Mouse (Mus musculus) stomach, embryonic 14.5 days (tissue): Measurements from ENCODE around the gene Adgrl3. TPM values are rescaled to one million over a fixed set of nuclear protein-coding genes. Genes with fewer than 3 reads are reported as not detected.

Source experiments
- ATAC-seq: fragments of 200-750 bp; cut with Nextera tagmentation; 2 replicates; pipeline ENCODE4 v1.8.0; 2017; ENCODE audit warnings: low read depth, moderate TSS enrichment; ENCODE audit not compliant: insufficient number of reproducible peaks, insufficient read depth, low FRiP score
- H3K27ac ChIP-seq: fragments of 300-500 bp; sonication (generic); 2 replicates; pipeline ENCODE4 v1.5.1; 2014; ENCODE audit warnings: mild to moderate bottlenecking, low read length, moderate library complexity, mixed read lengths
- H3K27me3 ChIP-seq: fragments of 300-500 bp; sonication (generic); 2 replicates; pipeline ENCODE4 v1.6.1; 2014; ENCODE audit warnings: low read length, control low read depth, mixed read lengths; ENCODE audit not compliant: control insufficient read depth, insufficient read depth
- H3K36me3 ChIP-seq: fragments of 300-500 bp; sonication (generic); 2 replicates; pipeline ENCODE4 v1.6.1; 2014; ENCODE audit warnings: mild to moderate bottlenecking, control low read depth, low read length, moderate library complexity, mixed read lengths; ENCODE audit not compliant: control insufficient read depth, insufficient read depth
- H3K4me1 ChIP-seq: fragments of 300-500 bp; sonication (generic); 2 replicates; pipeline ENCODE4 v1.6.1; 2014; ENCODE audit warnings: low read length, control low read depth, mixed read lengths; ENCODE audit not compliant: control insufficient read depth, insufficient read depth
- H3K4me2 ChIP-seq: fragments of 300-500 bp; sonication (generic); replicated peaks from 2 replicates; pipeline ENCODE4 v1.6.1; 2014; ENCODE audit warnings: low read depth, low read length, control low read depth
- H3K4me3 ChIP-seq: fragments of 300-500 bp; sonication (generic); 2 replicates; pipeline ENCODE4 v1.5.1; 2014; ENCODE audit warnings: low read depth, low read length, control low read depth
- H3K9ac ChIP-seq: fragments of 300-500 bp; sonication (generic); replicated peaks from 2 replicates; pipeline ENCODE4 v1.6.1; 2014; ENCODE audit warnings: low read depth, mild to moderate bottlenecking, control low read depth, low read length, moderate library complexity, mixed read lengths
- H3K9me3 ChIP-seq: fragments of 300-500 bp; sonication (generic); 2 replicates; pipeline ENCODE4 v1.6.1; 2016; ENCODE audit warnings: low read depth, low read length, control low read depth; ENCODE audit not compliant: control insufficient read depth
- WGBS: fragments of 180-500 bp; shearing (Covaris S2); extraction: QIAGEN DNeasy Blood & Tissue Kit; methylation state at CpG from one replicate; pipeline ENCODE4 v1.1.7; 2014; 5-methylcytosine and 5-hydroxymethylcytosine counted together
- polyA plus RNA-seq: library from polyadenylated mRNA; unstranded; fragments of >200 nt; fragmentation: Nextera tagmentation; extraction: Ambion mirVana; gene quantifications from 2 replicates; pipeline ENCODE4 v1.2.1, GENCODE M21; 2014

Gene Adgrl3
- polyA plus RNA-seq, 1 experiment from 2014 or later: 38.4 TPM

DNA sequence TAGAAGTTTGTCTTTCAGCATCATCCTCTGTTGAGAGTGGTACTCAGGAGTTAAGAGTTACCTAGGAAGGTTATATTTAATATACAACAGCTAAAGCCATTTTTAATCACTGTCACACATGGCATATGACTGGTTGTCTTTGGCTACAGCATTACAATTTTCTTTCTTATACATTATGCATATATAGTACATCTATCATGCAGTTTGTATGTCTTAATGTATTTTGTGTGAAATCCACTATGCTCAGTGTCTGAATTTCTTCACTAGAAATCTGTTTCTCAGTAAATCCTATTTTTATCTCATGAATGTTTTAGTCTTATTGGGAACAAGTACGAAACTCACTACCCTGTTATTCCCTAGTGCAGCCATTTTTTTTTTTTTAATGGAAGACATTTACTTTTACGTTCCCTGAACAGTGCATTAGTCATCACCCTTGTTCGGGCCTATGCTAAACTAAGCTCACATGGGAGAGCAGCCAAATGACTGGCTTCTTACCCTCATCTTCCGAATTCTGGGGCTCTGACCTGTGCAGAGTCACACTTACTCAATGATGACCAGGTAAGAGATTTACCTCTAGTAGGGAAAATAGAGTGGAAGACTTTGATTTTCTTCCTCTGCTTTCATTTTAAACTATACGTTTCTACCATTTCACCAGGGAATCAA lies 63.9 kb downstream of the Adgrl3 start:
- no peak for ATAC-seq
- H3K4me1 ChIP-seq: no peaks in the 10 kb centered on the region
- H3K4me2 ChIP-seq: no peak overlapping the region
- no peak overlapping the region for H3K27ac ChIP-seq
- H3K27me3 ChIP-seq: no peaks in the 10 kb centered on the region
- no peaks in the 10 kb centered on the region for H3K9me3 ChIP-seq
- no peaks in the 10 kb centered on the region for H3K36me3 ChIP-seq
- no peak overlapping the region for H3K9ac ChIP-seq
- 68% methylated on average over 5 of the region's 5 CpGs for WGBS
- no peak overlapping the region for H3K4me3 ChIP-seq

GRCm38 (mm10) chr5:81085152-81085551 lies 65.2 kb downstream of the Adgrl3 start:
- 61% methylated on average over 4 of the region's 4 CpGs for WGBS
- no peaks in the 10 kb centered on the region for H3K27me3 ChIP-seq

DNA sequence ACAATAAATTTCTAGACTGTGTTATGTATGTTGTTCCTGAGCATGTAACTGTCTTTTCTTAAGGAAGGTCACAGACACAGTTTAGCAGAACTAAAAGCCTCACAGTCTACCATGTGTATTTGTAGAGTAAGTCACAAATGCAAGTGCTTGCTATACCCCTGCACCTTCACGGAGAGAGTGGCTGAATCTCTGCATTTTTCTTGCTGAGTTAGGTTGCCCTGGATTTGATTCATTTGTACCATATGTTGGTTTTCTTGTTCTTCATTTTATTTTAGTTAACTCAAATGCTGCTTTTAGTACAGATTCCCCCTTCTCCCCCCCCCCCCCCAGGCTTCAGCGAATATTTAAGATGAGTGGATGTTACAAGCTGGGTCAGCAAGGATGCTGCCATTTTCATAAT lies 68.7 kb downstream of the Adgrl3 start:
- 79% methylated on average over 2 of the region's 2 CpGs for WGBS
- ATAC-seq: no peak

More at GRCm38 (mm10) chr5:81085152-81085551, 65.2 kb downstream of the Adgrl3 start:
- no peak overlapping the region for H3K27ac ChIP-seq
- no peak for ATAC-seq
- no peaks in the 10 kb centered on the region for H3K4me1 ChIP-seq
- H3K4me3 ChIP-seq: no peak overlapping the region
- no peak overlapping the region for H3K9ac ChIP-seq
- H3K9me3 ChIP-seq: no peaks in the 10 kb centered on the region
- no peak overlapping the region for H3K4me2 ChIP-seq
- H3K36me3 ChIP-seq: no peaks in the 10 kb centered on the region

DNA sequence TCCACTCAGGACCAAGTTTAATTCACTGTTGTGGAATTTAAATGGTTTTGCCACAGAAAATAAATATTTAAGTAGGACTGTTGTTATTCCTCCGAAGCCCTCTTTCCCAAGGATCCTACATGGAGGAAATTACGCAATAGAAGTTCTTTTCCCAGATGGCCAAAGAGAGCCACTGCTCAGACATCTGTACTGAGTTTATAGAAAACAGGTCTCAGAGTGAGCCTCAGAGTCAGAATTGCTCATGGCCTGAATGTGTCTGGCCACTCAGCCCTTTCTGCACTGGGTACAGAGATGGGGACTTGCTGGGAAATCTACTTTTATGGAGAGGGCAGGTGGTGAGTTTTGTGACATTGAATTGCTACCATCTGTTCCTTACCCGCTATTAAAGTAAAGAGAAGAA lies 74.7 kb downstream of the Adgrl3 start:
- no peak overlapping the region for H3K4me3 ChIP-seq
- no peak overlapping the region for H3K9ac ChIP-seq
- no peak for ATAC-seq
- H3K27ac ChIP-seq: no peak overlapping the region
- H3K4me1 ChIP-seq: no peaks in the 10 kb centered on the region
- no peaks in the 10 kb centered on the region for H3K27me3 ChIP-seq
- no peaks in the 10 kb centered on the region for H3K36me3 ChIP-seq
- WGBS: 76% methylated on average over 3 of the region's 3 CpGs
- H3K4me2 ChIP-seq: no peak overlapping the region
- H3K9me3 ChIP-seq: no peaks in the 10 kb centered on the region

More for the DNA sequence above, 68.7 kb downstream of the Adgrl3 start:
- Histone ChIP-seq H3K9me3 (no peaks in the 10 kb centered on the region), H3K4me2 (no peak overlapping the region), H3K9ac (no peak overlapping the region), H3K4me3 (no peak overlapping the region), H3K27ac (no peak overlapping the region), H3K36me3 (no peaks in the 10 kb centered on the region), H3K27me3 (no peaks in the 10 kb centered on the region), H3K4me1 (no peaks in the 10 kb centered on the region)

GRCm38 (mm10) chr5:81097131-81097530 lies 77.2 kb downstream of the Adgrl3 start:
- no peaks in the 10 kb centered on the region for H3K9me3 ChIP-seq
- H3K4me3 ChIP-seq: no peak overlapping the region
- no peak for ATAC-seq
- no peak overlapping the region for H3K27ac ChIP-seq
- no peak overlapping the region for H3K9ac ChIP-seq
- no peak overlapping the region for H3K4me2 ChIP-seq
- no peaks in the 10 kb centered on the region for H3K4me1 ChIP-seq
- no peaks in the 10 kb centered on the region for H3K36me3 ChIP-seq
- WGBS: 94% methylated on average over 4 of the region's 4 CpGs
- no peaks in the 10 kb centered on the region for H3K27me3 ChIP-seq

DNA sequence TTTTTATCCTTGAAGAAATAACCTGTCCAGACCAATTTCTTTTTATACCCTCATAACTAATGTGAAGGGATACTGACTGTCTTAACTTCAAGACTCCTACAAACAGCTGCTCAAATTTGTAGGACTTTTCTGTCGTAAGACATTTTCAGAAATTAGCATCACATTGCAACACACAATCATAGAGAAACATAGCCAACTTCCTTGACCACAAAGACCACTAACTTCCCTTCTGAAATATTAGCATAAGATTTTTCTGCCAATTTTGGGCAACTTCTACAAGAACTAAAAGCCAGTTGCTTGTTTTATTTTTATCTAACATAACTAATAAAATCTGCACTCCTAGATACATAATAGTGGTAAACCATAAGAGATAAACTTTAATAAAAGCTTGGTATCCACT lies 87.5 kb downstream of the Adgrl3 start:
- H3K36me3 ChIP-seq: no peaks in the 10 kb centered on the region
- H3K27ac ChIP-seq: no peak overlapping the region
- ATAC-seq: no peak
- no peaks in the 10 kb centered on the region for H3K27me3 ChIP-seq
- no peak overlapping the region for H3K4me2 ChIP-seq
- H3K9me3 ChIP-seq: no peaks in the 10 kb centered on the region
- H3K4me3 ChIP-seq: no peak overlapping the region
- no peaks in the 10 kb centered on the region for H3K4me1 ChIP-seq
- WGBS: 88% methylated on average over 1 of the region's 1 CpGs
- H3K9ac ChIP-seq: no peak overlapping the region

DNA sequence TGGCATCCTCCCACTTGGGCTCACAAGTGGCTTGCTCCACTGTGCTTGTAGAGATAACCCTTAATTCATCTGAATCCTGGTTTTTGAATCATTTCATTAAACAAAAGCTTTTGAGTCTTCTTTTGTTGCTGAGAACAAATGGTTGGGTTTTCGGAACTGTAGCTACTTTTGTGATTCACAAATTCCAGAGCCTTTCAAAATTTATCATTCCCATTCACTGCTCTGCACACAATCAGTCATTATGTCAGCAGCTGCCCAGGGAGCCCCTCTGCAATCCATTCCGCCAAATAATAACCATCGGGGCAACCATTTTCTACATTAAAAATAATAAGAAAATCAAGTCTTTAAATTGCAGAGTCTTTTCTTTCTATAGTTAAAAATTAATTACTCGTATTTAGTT lies 104.5 kb downstream of the Adgrl3 start:
- no peak overlapping the region for H3K27ac ChIP-seq
- H3K27me3 ChIP-seq: no peaks in the 10 kb centered on the region
- H3K4me3 ChIP-seq: no peak overlapping the region
- H3K9me3 ChIP-seq: no peaks in the 10 kb centered on the region
- H3K36me3 ChIP-seq: no peaks in the 10 kb centered on the region
- no peak for ATAC-seq
- WGBS: 63% methylated on average over 4 of the region's 4 CpGs
- H3K9ac ChIP-seq: no peak overlapping the region
- no peaks in the 10 kb centered on the region for H3K4me1 ChIP-seq
- H3K4me2 ChIP-seq: no peak overlapping the region

DNA sequence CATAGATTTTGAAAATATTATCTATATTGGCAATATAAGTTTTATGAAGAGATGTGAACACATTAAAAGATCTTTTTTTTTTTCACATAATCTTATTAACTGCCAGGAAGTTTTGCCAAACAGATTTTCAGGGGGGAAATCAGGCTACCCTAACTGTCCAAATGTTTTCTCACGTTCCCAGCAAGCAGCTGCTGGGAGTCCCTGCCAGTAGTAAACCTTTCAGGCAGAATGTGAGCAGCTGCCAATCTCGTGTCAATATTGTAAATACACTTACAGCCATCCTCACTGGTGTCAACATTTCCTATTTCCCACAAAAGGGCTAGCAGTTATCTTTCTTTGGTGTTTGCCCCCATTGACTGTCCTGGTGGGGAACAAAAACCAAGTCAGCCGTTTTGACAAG lies 107.7 kb downstream of the Adgrl3 start:
- Histone ChIP-seq H3K27ac (no peak overlapping the region), H3K9me3 (no peaks in the 10 kb centered on the region), H3K9ac (no peak overlapping the region), H3K4me2 (no peak overlapping the region), H3K27me3 (no peaks in the 10 kb centered on the region), H3K4me1 (no peaks in the 10 kb centered on the region), H3K4me3 (no peak overlapping the region), H3K36me3 (no peaks in the 10 kb centered on the region)
- WGBS: 56% methylated on average over 3 of the region's 3 CpGs
- ATAC-seq: no peak

DNA sequence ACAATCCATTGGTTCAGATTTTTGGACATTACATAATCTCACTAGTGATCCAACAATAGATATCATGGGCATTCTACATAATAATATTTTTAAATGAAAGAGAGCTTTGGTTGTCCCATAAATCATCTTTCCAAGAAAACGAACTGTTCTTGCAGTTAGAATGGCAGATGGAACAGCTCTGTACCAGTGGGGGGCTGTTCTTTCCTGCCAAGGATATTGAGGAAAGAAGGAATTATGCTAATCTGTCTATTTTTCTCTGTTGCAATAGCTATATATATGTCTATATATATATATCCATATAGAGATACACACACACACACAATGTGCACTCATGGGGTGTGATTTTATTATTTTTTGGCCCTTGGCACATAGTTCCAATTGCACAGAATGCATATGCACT lies 116.5 kb downstream of the Adgrl3 start:
- H3K9me3 ChIP-seq: no peaks in the 10 kb centered on the region
- no peaks in the 10 kb centered on the region for H3K27me3 ChIP-seq
- no peak overlapping the region for H3K4me3 ChIP-seq
- H3K36me3 ChIP-seq: no peaks in the 10 kb centered on the region
- H3K9ac ChIP-seq: no peak overlapping the region
- WGBS: 77% methylated on average over 1 of the region's 1 CpGs
- ATAC-seq: no peak
- H3K27ac ChIP-seq: no peak overlapping the region
- H3K4me2 ChIP-seq: no peak overlapping the region
- H3K4me1 ChIP-seq: no peaks in the 10 kb centered on the region
